Mouse (Mus musculus) megakaryocyte, embryonic 14.5 days (primary cell): Measurements from ENCODE around the gene Odf3l1. TPM values are rescaled to one million over a fixed set of nuclear protein-coding genes. Genes with fewer than 3 reads are reported as not detected.

ENCODE experiments used
- H3K27me3 ChIP-seq: replicated peaks from 2 replicates; pipeline ENCODE3; 2012; ENCODE audit warnings: inconsistent platforms
- H3K36me3 ChIP-seq: replicated peaks from 2 replicates; pipeline ENCODE3; 2012; ENCODE audit warnings: low read length, inconsistent platforms, mixed read lengths
- H3K4me1 ChIP-seq: 2 replicates; pipeline ENCODE4 v1.6.1; 2012; ENCODE audit warnings: inconsistent platforms
- H3K4me3 ChIP-seq: replicated peaks from 2 replicates; pipeline ENCODE3; 2012; ENCODE audit warnings: moderate library complexity, mild to moderate bottlenecking, inconsistent platforms
- H3K9me3 ChIP-seq: 2 replicates; pipeline ENCODE4 v1.6.1; 2012; ENCODE audit warnings: inconsistent platforms
- FLI1 ChIP-seq: IDR thresholded peaks from 2 replicates; pipeline ENCODE4 v1.6.1; 2012; ENCODE audit warnings: low read length, inconsistent platforms, mixed read lengths
- GATA1 ChIP-seq: IDR thresholded peaks from 3 replicates; pipeline ENCODE4 v1.6.1; 2012; ENCODE audit warnings: mixed read lengths, low read length, inconsistent platforms, borderline replicate concordance
- polyA plus RNA-seq: library from polyadenylated mRNA; stranded (reverse); fragments of >175 nt; gene quantifications from 2 replicates; pipeline ENCODE4 v1.2.3, GENCODE M21; 2012; ENCODE audit warnings: low replicate concordance; ENCODE audit not compliant: insufficient read depth

Odf3l1 gene
- polyA plus RNA-seq, 1 experiment = not detected

GRCm38 (mm10) chr9:56850905-56851252, 13.6 kb downstream of the Odf3l1 start:
- Histone ChIP-seq H3K9me3 (no peaks in the 10 kb centered on the region), H3K4me1 (0 out of 2 replicates have a peak, but pooled peaks cover 3% of the 10 kb centered on the region), H3K36me3 (no peaks in the 10 kb centered on the region), H3K4me3 (no peak overlapping the region), H3K27me3 (peaks cover 67% of the 10 kb centered on the region)
- TF ChIP-seq GATA1 (no peak), FLI1 (no peak)

DNA sequence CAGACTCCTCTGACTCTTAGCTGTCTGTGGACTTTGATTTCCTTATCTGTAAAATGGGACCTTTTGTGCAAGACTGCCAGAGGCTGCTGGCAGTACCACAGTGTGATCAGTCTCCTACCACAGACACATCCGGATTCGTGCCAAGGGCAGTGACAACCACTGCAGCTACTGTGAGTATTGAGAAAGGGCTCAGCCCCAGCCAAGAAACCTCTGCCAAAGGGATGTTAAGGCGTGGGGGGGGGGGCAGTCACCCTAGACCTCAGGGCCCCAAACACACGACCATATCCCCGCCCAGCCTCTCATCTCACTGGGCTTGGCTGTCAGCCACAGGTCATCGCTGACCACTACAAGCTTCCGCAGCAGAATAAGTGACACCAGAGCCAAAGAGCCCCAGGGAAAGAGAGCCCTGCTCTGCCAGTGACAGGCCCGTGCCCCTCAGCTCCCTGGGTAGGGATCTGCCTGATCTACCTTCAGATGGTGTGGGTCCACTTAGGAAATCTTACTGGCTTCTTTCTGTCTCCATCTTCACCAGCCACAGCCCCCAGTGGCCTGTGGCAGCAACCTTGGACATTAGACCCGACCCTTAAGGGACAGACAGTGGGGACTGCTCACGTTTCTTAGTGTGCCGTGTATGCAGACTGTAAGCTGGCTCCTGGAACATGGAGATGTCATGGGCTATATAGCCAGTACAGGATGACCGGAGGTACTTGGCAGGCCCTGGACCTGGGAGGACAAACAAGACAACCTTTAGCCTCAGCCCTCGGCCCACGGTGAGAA, 14.2 kb downstream of the Odf3l1 start:
- 0 out of 2 replicates have a peak, but pooled peaks cover 3% of the 10 kb centered on the region for H3K4me1 ChIP-seq
- H3K9me3 ChIP-seq = no peaks in the 10 kb centered on the region
- TF ChIP-seq GATA1 = no peak
- no peak for TF ChIP-seq FLI1
- no peaks in the 10 kb centered on the region for H3K36me3 ChIP-seq
- H3K4me3 ChIP-seq = no peak overlapping the region
- peaks cover 72% of the 10 kb centered on the region for H3K27me3 ChIP-seq

DNA sequence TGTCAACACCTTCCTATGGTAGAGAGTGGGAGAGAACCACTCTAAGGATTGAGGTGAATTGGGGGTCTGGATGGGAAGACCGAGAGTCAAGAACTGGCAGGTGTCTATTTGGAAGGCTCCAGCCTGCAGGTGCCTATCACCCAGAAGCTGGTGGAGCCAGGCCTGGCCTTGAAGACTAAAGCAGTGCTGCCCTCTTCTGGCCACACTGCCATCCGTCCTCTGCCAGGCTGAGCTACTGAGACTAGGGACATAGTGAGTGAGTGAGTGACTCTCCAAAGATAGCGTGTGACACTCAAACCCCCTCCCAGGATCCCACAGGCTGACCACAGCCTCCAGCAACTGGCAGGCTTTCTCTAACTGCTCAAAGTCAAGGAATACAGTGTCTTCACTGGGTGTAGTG, 17.0 kb downstream of the Odf3l1 start:
- Histone ChIP-seq H3K4me3 (no peak overlapping the region), H3K27me3 (peaks cover 72% of the 10 kb centered on the region), H3K4me1 (peaks cover 7% of the 10 kb centered on the region; the same call in 1 of the 2 replicates), H3K36me3 (no peaks in the 10 kb centered on the region), H3K9me3 (no peaks in the 10 kb centered on the region)
- TF ChIP-seq FLI1 (no peak), GATA1 (no peak)

DNA sequence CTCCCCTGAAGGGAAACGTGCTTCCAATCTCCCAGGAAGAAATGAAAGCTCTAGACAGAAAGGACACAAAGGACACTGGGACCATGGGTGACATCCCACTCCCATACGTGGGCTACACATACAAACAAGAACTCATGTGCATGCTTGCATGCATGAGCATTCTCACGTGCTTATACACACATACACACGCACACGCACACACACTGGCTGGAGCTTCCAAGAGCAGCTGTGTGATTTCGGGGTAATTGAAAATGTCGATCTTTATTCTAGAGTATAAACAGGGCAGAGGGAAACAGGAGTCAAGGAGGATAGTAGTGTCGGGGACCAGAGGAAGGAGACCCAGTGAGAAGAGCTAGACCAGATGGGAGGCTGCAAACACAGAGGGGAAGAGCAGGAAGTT, 19.8 kb downstream of the Odf3l1 start:
- TF ChIP-seq FLI1 (no peak), GATA1 (no peak)
- no peak overlapping the region for H3K4me3 ChIP-seq
- no peaks in the 10 kb centered on the region for H3K36me3 ChIP-seq
- H3K4me1 ChIP-seq = peaks cover 7% of the 10 kb centered on the region; the same call in 1 of the 2 replicates
- H3K9me3 ChIP-seq = no peaks in the 10 kb centered on the region
- H3K27me3 ChIP-seq = peaks cover 71% of the 10 kb centered on the region

- H3K9me3 ChIP-seq = no peaks in the 10 kb centered on the region
- H3K27me3 ChIP-seq = peaks cover 71% of the 10 kb centered on the region
- TF ChIP-seq FLI1 = no peak
- no peak overlapping the region for H3K4me3 ChIP-seq
- peaks cover 7% of the 10 kb centered on the region; the same call in 1 of the 2 replicates for H3K4me1 ChIP-seq
- H3K36me3 ChIP-seq = no peaks in the 10 kb centered on the region
Observed at GRCm38 (mm10) chr9:56843679-56844188, 20.7 kb downstream of the Odf3l1 start.

- Histone ChIP-seq H3K27me3 (peaks cover 76% of the 10 kb centered on the region), H3K36me3 (no peaks in the 10 kb centered on the region)
- TF ChIP-seq FLI1 = no peak
- TF ChIP-seq GATA1 = no peak
Observed at GRCm38 (mm10) chr9:56842303-56842719, 22.2 kb downstream of the Odf3l1 start.

DNA sequence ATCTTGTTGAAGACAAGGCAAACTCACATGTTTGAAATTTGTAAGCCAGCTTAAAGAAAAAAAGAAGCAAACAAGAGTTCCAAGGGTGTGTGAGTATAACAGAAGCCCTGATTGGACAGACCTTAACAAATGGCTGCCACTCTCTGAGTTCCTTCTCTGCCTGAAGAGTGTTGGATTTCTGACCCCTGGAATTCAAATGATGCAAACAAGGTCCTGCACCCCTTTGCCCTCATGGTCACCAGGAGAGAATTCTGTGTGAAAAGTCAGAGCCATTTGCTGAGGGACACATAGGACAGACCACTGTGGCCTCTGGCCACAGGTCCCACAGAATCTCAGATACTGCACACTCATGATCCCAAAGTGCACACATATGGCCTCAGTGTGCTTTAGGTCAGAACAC, 22.6 kb downstream of the Odf3l1 start:
- Histone ChIP-seq H3K27me3 (peaks cover 79% of the 10 kb centered on the region), H3K4me1 (peaks cover 5% of the 10 kb centered on the region; the same call in 1 of the 2 replicates), H3K36me3 (no peaks in the 10 kb centered on the region), H3K9me3 (no peaks in the 10 kb centered on the region), H3K4me3 (no peak overlapping the region)
- TF ChIP-seq FLI1 (no peak), GATA1 (no peak)

More at GRCm38 (mm10) chr9:56842303-56842719, 22.2 kb downstream of the Odf3l1 start:
- H3K4me3 ChIP-seq = no peak overlapping the region
- peaks cover 5% of the 10 kb centered on the region; the same call in 1 of the 2 replicates for H3K4me1 ChIP-seq
- no peaks in the 10 kb centered on the region for H3K9me3 ChIP-seq

- TF ChIP-seq GATA1 = no peak
- TF ChIP-seq FLI1 = no peak
- H3K36me3 ChIP-seq = no peaks in the 10 kb centered on the region
- H3K27me3 ChIP-seq = peaks cover 83% of the 10 kb centered on the region
- H3K4me3 ChIP-seq = no peak overlapping the region
- H3K4me1 ChIP-seq = peaks cover 5% of the 10 kb centered on the region; the same call in 1 of the 2 replicates
- no peaks in the 10 kb centered on the region for H3K9me3 ChIP-seq
Observed at GRCm38 (mm10) chr9:56840721-56841120, 23.8 kb downstream of the Odf3l1 start.

GRCm38 (mm10) chr9:56835152-56835551, 29.3 kb downstream of the Odf3l1 start:
- H3K36me3 ChIP-seq = no peaks in the 10 kb centered on the region
- H3K4me3 ChIP-seq = no peak overlapping the region
- H3K27me3 ChIP-seq = peaks cover 73% of the 10 kb centered on the region
- TF ChIP-seq GATA1 = no peak
- no peak for TF ChIP-seq FLI1
- peaks cover 19% of the 10 kb centered on the region for H3K4me1 ChIP-seq
- H3K9me3 ChIP-seq = no peaks in the 10 kb centered on the region

- no peaks in the 10 kb centered on the region for H3K9me3 ChIP-seq
- peak overlapping the region; percentile 12 for H3K4me3 ChIP-seq
- H3K27me3 ChIP-seq = peaks cover 69% of the 10 kb centered on the region
- TF ChIP-seq FLI1 (no peak), GATA1 (no peak)
- no peaks in the 10 kb centered on the region for H3K36me3 ChIP-seq
- peaks cover 19% of the 10 kb centered on the region for H3K4me1 ChIP-seq
Observed at GRCm38 (mm10) chr9:56832900-56833299, 31.6 kb downstream of the Odf3l1 start.
